Mouse (Mus musculus) layer of hippocampus, adult 2 months (tissue): ENCODE results near the gene St6galnac4. TPM values are rescaled to one million over a fixed set of nuclear protein-coding genes. Genes with fewer than 3 reads are reported as not detected.
A peak's percentile ranks its signal among the peaks of the same experiment; 100 is the strongest.

Experiments used
- DNase-seq, 2 experiments: peaks; one replicate each; pipeline ENCODE4 v3.0.0; 2022; ENCODE audit warnings: low spot score in 2 of 2
- H3K27ac ChIP-seq: fragments of 200-600 bp; 2 replicates; pipeline ENCODE4 v1.8.1; 2022
- H3K4me3 ChIP-seq: fragments of 200-600 bp; 2 replicates; pipeline ENCODE4 v1.8.1; 2022; ENCODE audit warnings: mild to moderate bottlenecking
- CTCF ChIP-seq: fragments of 200-600 bp; conservative IDR thresholded peaks from 2 replicates; pipeline ENCODE4 v1.8.1; 2022; ENCODE audit warnings: antibody characterized with exemption, mild to moderate bottlenecking, moderate library complexity
- total RNA-seq, 2 experiments: library from RNA; stranded (reverse); gene quantifications; 2 replicates each; pipeline ENCODE4 v1.2.3; 2021

The St6galnac4 gene
- total RNA-seq, 2 experiments from 2014 or later = 36.4 to 40.0 TPM

DNA sequence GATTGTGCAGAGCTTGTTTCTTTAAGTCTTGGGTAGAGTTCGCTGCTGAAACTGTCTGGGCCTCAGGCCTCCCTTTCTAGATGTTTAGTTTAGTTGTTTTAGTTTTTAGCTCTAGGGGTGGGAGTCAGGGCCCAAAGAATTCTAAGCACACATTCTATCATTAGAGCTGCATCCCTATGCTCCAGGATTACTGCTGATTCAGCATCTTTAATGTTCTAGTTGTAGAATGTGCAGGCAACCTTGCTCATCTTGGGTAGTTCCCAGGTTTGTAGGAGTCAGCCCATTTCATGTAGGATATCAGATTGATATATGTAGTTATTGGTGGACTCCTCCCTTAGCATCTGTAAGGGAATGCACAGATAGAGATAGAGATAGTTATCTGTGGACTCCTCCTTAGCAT is 30.2 kb downstream of the St6galnac4 start:
- no peak for TF ChIP-seq CTCF
- Histone ChIP-seq H3K4me3 (no peak overlapping the region), H3K27ac (no peak overlapping the region)
- no peak for DNase-seq

DNA sequence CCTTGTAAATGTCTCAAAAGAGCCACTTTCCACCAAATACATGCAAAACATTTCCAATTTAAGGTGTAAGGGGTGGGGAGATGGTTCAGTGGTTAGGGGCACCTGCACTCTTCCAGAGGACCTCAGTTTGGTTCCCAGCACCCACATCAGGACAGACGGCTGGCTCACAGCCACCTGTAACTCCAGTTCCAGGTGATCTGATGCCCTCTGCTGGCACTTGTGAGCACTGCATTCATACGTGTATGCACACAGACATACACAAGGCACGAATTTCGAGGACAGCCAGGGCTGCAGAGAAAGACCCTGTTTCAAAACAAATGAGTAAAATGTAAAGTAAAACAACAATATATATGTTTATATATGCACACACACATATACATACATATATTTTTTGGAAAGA is 30.7 kb downstream of the St6galnac4 start:
- Histone ChIP-seq H3K27ac (no peak overlapping the region), H3K4me3 (no peak overlapping the region)
- DNase-seq = no peak
- TF ChIP-seq CTCF = peak; percentile 68

DNA sequence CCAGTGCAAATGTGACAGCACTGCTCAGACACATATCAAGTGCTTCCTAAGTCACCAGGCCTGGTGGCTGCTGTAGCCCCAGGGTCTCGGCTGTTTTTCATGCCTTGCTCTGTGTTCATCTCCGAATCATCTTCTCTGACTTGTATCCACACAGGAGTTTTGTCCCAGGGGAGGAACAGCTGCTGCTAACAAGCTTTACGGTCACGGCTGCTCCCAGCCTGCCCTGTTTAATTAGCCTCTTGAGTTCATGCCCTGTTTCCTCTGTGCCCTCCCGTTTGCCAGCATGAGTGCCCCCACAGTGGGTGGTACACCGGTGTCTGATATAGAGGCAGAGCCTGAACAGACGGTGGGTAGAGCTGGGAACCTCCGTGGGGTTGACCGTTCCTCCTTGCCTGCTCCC is 31.2 kb downstream of the St6galnac4 start:
- Histone ChIP-seq H3K4me3 (no peak overlapping the region), H3K27ac (no peak overlapping the region)
- DNase-seq = no peak
- TF ChIP-seq CTCF = no peak

DNA sequence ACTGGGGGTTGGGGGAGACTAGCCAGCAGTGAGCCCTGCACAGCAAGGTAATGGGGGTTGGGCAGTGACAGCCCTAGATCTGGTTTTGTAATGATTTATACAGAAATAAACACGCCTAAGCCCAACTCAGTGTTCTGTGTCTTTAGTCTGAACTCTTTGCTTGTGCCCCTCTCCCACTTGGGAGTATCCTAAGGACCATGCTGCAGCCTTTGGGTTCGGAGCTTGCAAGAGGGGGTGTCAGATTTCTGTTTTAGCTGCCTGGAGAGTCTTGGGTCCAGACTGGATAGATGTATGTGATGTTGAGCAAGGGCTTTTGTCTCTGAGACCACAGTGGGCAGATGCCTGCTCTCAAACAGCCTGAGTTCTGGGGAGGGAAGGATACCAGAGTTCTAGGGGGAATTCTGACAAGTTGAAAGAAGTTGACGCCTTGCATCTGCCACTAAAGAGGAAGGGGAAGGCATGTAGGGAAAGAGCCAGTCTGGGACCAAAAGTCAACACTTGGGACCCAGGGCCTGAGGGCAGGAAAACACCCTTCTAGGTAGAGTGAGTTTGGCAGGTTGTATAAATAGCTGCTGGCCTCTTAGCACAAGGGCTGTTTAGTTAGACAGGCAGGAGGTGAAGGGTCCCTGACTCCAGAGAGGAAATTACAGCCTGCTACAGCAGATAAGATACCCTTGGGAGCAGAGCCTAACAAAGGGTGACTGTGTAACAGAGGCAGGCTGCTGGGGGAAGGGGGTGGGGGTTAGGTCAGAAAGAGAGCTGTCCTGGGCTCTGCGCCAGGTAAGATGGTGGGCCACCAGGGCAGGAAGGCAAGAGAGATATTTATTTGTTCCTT is 34.0 kb downstream of the St6galnac4 start:
- DNase-seq = no peak
- peak overlapping the region; percentile 46; the same call in 1 of the 2 replicates for H3K27ac ChIP-seq
- TF ChIP-seq CTCF = no peak
- no peak overlapping the region for H3K4me3 ChIP-seq

DNA sequence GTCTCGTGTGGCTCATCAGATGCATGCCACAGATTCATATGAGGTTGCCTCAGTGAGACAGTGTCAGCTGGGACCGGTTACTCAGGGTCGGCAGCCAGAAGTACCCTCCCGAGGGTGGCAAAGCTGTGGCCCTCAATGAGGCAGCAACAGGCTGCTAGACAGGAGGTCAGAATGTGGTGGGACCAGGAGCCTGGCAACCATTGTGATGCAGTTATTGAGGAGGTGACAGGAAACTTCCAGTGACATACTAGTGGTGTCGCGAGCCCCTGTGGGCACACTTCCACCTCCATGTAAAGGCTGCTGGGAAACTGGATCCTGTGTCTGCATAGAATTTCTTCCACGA is 34.6 kb downstream of the St6galnac4 start, which contains the start of gene Ak1:
Gene Ak1, plus strand, starts transcription at position 242 of the 343 bp plus-strand sequence.
- H3K27ac ChIP-seq = peak within 1 kb of the TSS; percentile 46; the same call in 1 of the 2 replicates
- H3K4me3 ChIP-seq = no peak within 1 kb of the TSS
- no peak for TF ChIP-seq CTCF
- no peak for DNase-seq

DNA sequence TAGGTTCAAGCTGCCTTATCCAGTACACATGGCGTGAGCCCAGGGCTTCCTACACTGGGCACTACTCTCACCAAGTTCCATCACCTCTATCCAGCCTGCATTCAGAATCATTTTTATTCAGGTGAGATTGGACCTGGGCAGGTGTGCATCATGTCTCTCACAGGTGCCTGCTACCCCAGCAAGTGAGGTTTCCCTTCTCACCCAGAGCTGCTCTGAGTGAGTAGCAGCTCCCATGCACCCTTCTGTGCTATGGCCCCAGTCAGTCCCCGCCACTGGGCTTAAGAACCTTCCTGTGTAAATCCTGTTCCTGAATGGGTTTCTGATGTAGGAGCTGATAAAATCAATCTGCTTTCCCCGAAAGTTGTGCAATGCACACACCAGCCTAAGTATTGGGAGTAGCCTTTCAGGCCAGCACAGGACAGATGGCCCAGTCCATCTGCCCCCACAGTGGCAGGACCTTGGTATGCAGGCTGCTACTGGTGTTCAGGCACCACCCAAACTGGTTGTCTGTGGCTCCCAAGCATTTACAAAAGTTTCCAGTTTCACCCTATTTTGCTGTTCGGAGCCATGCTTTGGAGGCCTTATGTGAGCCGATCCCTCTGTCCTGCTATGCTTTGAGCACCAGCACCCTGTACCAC is 37.3 kb downstream of the St6galnac4 start:
- no peak overlapping the region for H3K4me3 ChIP-seq
- no peak for DNase-seq
- TF ChIP-seq CTCF = no peak
- peak overlapping the region; percentile 99 for H3K27ac ChIP-seq

DNA sequence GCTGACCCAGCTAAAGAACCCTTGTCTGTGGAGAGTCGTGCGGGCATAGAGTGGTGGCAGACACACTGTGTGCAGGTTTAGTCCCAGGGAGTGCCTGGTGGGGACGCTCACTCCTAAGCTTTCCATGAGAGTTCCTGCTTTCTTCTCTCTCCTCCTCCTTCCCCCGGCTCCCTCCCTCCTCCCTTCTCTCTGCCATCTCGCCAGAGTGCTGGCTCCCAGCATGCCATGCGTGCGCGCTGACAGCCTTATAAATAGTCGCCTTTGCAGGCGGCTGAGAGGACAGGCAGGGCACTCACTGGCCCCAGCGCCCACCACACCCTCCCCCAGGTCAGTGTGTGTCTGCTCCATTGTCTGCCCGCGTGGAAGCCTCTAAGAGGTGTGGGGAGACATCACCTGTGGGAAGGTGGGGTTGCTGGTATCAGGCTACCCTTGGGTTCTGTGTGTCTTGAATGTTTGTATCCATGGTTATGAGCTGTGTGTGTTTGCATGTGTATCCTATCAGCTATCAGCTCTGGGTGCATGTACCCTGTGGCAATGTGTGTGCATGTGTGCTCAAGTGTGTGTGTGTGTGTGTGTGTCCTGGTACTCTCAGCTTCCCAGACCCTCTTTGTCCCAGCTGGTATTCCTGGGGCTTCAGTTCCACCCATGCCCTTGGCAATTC is 38.4 kb downstream of the St6galnac4 start:
- Histone ChIP-seq H3K27ac (peak overlapping the region; percentile 99), H3K4me3 (peak overlapping the region; percentile 70)
- peak; percentile 88 to 95 for DNase-seq
- peak; percentile 53 for TF ChIP-seq CTCF

DNA sequence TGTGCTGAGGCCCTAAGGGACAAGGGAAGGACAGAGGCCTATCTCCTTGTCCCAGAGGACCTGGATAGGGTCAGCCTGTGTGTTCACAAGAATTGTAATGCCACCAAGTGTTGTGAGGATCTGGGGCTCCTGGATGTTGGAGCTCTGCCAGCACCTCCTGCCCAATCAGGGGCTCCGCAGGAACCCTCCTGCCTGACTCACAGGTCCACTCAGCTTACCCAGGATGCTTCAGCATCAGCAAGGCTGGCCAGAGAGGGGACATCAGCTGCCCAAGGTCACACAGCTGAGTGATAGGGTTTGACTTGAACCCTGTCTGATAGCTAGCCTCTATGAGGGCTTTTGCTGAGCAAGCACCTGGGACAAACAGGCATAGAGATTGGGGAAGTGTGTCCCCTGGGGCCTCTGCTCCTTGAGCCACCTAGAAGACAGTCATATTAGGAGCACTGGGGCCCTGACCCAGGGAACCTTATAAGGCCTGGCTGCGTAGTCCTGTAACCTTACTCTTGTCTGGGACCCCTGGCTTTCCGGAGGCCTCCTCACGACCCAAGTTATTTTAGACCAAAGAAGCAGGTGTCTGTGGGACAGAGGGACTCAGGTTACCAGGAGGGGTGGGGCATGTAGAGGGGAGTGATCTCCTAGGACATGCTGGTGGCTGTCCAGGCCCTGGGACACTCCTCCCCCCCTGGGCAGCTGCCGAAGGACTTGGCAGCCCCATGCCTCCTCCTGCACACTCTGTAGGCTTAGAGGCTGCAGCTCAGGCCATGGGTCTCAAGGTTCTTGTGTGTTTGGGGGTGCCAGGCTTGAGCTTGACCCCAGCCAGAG is 39.2 kb downstream of the St6galnac4 start:
- TF ChIP-seq CTCF = no peak
- H3K4me3 ChIP-seq = peak overlapping the region; percentile 70
- DNase-seq = peak; percentile 54 to 65
- H3K27ac ChIP-seq = peak overlapping the region; percentile 99

DNA sequence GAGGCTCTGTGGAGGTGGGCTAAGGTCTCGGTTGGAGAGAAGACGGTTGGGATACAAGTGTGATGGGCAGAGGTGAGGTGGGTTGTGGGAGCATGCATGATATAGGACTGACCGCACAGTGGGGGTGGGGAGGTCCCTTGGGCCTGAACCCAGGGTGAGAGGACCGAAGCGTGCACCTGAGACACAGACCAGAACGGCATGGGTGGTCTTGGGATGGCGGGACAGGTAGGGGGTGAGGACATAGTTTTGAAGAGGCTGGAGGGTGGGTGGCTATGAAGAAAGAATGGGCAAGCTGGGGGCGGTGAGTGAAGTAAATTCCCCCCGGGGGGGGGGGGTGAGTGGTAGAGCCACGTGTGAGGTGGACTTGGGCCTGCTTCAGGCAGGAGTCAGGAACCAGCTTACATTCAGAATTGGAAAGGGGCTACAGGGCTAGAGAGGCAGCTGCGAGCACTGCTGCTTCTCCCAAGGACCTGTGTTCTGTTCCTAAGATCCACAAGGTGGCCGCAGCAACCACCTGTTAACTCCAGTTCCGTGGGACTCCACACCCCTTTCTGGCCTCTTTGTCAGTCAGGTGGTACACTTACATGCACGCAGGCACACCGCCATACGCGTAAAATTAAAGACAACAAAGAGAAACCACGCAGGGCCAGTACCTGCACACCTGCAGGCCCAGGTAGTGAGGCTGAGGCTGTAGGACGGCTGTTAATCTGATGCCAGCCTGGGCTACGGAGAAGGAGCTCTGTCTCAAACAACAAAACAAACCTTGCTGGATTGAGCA is 40.6 kb downstream of the St6galnac4 start:
- peak overlapping the region; percentile 46 for H3K4me3 ChIP-seq
- TF ChIP-seq CTCF = no peak
- DNase-seq = no peak
- H3K27ac ChIP-seq = peak overlapping the region; percentile 88

DNA sequence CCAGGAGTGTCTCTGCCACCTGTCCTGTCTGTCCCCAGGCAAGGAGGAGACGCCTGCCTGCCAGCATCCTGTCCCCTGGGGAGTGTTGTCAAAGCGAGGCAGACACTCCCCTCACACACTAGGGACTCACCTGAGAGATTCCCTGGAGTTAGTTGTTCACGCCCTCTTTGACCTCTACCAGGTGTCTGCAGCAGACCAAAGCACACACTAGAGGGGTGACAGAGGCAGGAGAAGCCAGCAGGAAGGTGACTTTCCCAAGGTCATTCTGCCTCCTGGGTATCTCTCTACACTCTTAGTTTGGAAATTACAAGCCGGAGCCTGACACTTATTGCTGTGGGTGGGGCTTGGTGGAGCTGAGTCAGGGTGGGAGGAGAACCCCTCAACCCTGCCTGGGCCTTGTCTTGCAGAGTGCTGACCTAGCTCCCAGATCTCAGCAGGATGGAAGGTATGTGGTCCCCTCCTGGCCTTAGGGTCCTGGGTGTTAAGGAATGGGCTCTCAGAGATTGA is 41.2 kb downstream of the St6galnac4 start:
- TF ChIP-seq CTCF = no peak
- peak overlapping the region; percentile 88 for H3K27ac ChIP-seq
- peak overlapping the region; percentile 46 for H3K4me3 ChIP-seq
- DNase-seq = no peak

DNA sequence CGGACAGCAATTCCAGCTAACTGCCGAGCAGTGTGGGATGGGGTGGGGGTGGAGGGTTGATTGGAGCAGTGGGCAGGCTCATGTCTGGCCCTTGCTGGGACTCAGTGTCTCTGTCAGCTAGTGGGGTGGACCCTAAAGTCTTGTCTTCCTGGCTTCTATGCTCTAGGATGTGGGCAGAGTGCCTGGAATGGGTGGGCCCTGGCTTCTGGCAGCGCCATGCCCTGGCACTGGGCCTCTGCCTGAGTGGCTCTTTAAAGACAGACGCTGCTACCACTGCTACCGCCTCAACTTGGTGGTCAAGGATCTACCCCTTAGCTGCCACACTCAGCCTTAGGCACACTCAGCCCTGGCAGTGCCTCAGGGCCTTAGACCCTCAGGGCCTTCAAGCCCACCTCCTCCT is 41.8 kb downstream of the St6galnac4 start:
- DNase-seq = peak; percentile 69 to 75
- Histone ChIP-seq H3K4me3 (peak overlapping the region; percentile 46), H3K27ac (peak overlapping the region; percentile 88)
- TF ChIP-seq CTCF = no peak
